Mouse (Mus musculus): ENCODE measurements at regions not wholly inside any gene's neighbourhood (a gene's known extent, or its start where the extent isn't known, plus 50 kb on each side); places are given as distances from the start of the nearest gene placed in this dataset.

GRCm38 (mm10) chr4:120339371-120339770 is 52.2 kb upstream of the Foxo6 start:
- no peak for DNase-seq (ENCODE audit: low spot score in 2 of 2)
- intact Hi-C loops (cut with DNase I), result no loop called here

GRCm38 (mm10) chr4:120340686-120341085 is 53.5 kb upstream of the Foxo6 start:
- intact Hi-C loops (cut with DNase I), result no loop called here
- no peak for DNase-seq (ENCODE audit: low spot score in 2 of 2)

- DNase-seq (ENCODE audit: low spot score in 2 of 2), result no peak
- intact Hi-C loops (cut with DNase I), result no loop called here
Observed at GRCm38 (mm10) chr4:120341933-120342332, 54.8 kb upstream of the Foxo6 start.

GRCm38 (mm10) chr4:120342658-120343057 is 55.5 kb upstream of the Foxo6 start:
- no peak for DNase-seq (ENCODE audit: low spot score in 2 of 2)
- intact Hi-C loops (cut with DNase I), result no loop called here

GRCm38 (mm10) chr4:120345676-120346465 is 58.7 kb upstream of the Foxo6 start:
- DNase-seq (ENCODE audit: low spot score in 2 of 2), result no peak
- intact Hi-C loops (cut with DNase I), result no loop called here

GRCm38 (mm10) chr4:120349841-120350240 is 55.2 kb upstream of the Scmh1 start:
- DNase-seq (ENCODE audit: low spot score in 2 of 2), result no peak
- intact Hi-C loops (cut with DNase I), result no loop called here

- intact Hi-C loops (cut with DNase I), result no loop called here
- peak in 1 of 2 experiments; percentile 46 for DNase-seq (ENCODE audit: low spot score in 2 of 2)
Observed at GRCm38 (mm10) chr4:120353784-120354183, 51.3 kb upstream of the Scmh1 start.

Measured in left cerebral cortex, postnatal 14 days (tissue).